Mouse (Mus musculus) embryonic stem cell, embryonic (primary cell): Measurements from ENCODE around the gene Sf3a1.

Experiments used
- CTCF ChIA-PET, 4 experiments: fragments of 300-600 bp in 2 of 4; fragments of 350-600 bp in 2 of 4; sonication (Branson Sonifier 250); formaldehyde crosslinking; loops; one replicate each; lab custom pipeline; 2022; ENCODE audit warnings: inconsistent platforms in 2 of 4; lab: Charles Lee
- POLR2A ChIA-PET, 4 experiments: fragments of 300-600 bp in 2 of 4; fragments of 350-600 bp in 2 of 4; sonication (Branson Sonifier 250); formaldehyde crosslinking; loops; one replicate each; lab custom pipeline; 2022; ENCODE audit warnings: antibody characterized with exemption in 4 of 4, inconsistent platforms in 1 of 4; lab: Charles Lee

Gene Sf3a1

DNA sequence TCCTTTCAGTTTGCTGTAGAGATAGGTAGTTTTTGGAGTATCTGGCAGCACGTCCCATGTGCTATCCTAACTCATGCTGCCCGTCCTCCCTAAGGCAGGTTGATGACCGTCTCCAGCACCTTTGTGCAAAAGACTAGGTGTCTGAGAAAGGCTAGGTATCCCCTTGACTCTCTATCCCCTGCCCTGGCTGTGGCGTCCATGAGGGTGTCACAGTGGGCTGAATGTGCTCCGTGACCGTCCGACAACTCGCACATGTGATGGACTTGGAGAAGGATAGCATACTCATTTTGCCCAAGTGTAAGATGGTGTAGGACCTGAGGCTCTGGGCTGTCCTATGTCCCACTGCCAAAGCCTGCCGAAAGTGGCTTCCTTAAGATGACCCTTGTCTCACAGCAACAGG is 47.5 kb downstream of the Sf3a1 start:
- ChIA-PET CTCF (no interaction called here), POLR2A (no interaction called here)

GRCm38 (mm10) chr11:4209556-4209955 is 49.4 kb downstream of the Sf3a1 start:
- ChIA-PET CTCF (interaction anchor here in 3 of 4 experiments (0.6 to 1.2 kb wide), 4 partner anchors 10 to 243 kb away, joined by 3 to 4 read pairs (median 4); partner anchors contain the start of gene Rnf215 (in 1 of the 3)), POLR2A (interaction anchor here in 1 of 4 experiments (0.9 kb wide), 2 partner anchors 10 to 23 kb away, joined by 3 to 4 read pairs; partner anchors contain the start of gene Tbc1d10a)

DNA sequence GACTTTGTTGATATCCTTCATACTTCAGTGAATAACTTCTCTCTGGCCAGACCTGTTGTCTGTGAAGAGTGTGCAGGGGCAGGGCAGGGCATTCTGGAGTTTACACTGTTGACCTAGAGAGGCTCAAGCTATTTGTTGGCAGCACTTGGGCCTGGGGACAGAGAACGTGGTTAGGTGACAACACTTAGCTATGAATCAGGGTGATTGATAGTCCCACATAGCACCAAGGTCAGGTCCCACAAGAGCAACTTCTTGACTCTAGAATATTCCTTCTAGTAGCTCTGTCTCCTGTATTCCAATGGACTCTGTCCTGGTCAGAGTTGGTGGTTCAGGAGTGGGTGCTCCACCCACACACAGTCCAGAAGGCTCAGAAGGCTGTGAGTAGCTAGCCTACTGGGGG is 50.6 kb downstream of the Sf3a1 start:
- ChIA-PET POLR2A (interaction anchor here in 2 of 4 experiments (0.5 to 3.8 kb wide), 13 partner anchors 9 to 93 kb away, joined by 3 to 16 read pairs (median 3); partner anchors contain the start of gene Tbc1d10a (in 2 of the 2)), CTCF (interaction anchor here (0.7 to 1.7 kb wide), 5 partner anchors 9 to 765 kb away, joined by 3 to 10 read pairs (median 6); no protein-coding TSS in a partner anchor)

GRCm38 (mm10) chr11:4213107-4213506 is 53.0 kb downstream of the Sf3a1 start:
- POLR2A ChIA-PET = interaction anchor here in 2 of 4 experiments (0.5 to 5.7 kb wide), 11 partner anchors 12 to 880 kb away, joined by 3 to 49 read pairs (median 5); partner anchors contain the start of gene Tbc1d10a (in 2 of the 2)

DNA sequence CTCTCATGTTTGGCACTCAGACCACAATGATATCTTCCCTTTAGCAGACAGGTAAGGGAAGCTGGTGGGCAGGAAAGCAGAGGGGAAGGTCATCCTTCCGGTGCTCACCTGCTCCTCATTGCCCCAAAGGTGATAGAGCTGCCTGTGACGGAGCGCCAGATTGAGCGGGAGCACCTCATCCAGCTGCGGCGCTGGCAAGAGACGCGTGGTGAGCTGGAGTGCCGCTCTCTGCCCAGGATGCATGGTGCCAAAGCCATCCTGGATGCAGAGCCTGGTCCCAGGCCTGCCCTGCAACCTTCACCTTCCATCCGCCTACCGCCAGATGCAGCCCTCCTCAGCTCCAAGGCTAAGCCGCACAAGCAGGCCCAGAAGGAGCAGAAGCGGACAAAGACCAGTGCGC is 54.4 kb downstream of the Sf3a1 start:
- ChIA-PET CTCF (interaction anchor here (0.6 to 2.6 kb wide), 8 partner anchors 11 to 761 kb away, joined by 3 to 19 read pairs (median 6); partner anchors contain the start of genes Rnf215 (in 2 of the 4) and Lif (in 1 of the 4)), POLR2A (interaction anchor here in 3 of 4 experiments (0.6 to 5.7 kb wide), 12 partner anchors 14 to 525 kb away, joined by 3 to 49 read pairs (median 5); partner anchors contain the start of genes Tbc1d10a (in 3 of the 3), Ascc2 (in 1 of the 3), Ccdc157 (in 1 of the 3) and Sf3a1 (in 1 of the 3))

More at GRCm38 (mm10) chr11:4213107-4213506, 53.0 kb downstream of the Sf3a1 start:
- CTCF ChIA-PET = interaction anchor here in 2 of 4 experiments (0.5 to 2.2 kb wide), 7 partner anchors 9 to 497 kb away, joined by 3 to 13 read pairs (median 3); partner anchors contain the start of genes Lif (in 1 of the 2), Rnf215 (in 1 of the 2) and Sec14l2 (in 1 of the 2)

- POLR2A ChIA-PET = interaction anchor here in 3 of 4 experiments (0.6 to 5.7 kb wide), 20 partner anchors 11 to 524 kb away, joined by 3 to 49 read pairs (median 4); partner anchors contain the start of genes Tbc1d10a (in 3 of the 3), Ccdc157 (in 1 of the 3) and Sf3a1 (in 1 of the 3)
- CTCF ChIA-PET = interaction anchor here (0.5 to 2.6 kb wide), 9 partner anchors 11 to 301 kb away, joined by 3 to 19 read pairs (median 7); partner anchors contain the start of genes Lif (in 1 of the 4), Rnf215 (in 1 of the 4) and Slc35e4 (in 1 of the 4)
These were observed 54.9 kb downstream of the Sf3a1 start for GRCm38 (mm10) chr11:4215061-4215460.

DNA sequence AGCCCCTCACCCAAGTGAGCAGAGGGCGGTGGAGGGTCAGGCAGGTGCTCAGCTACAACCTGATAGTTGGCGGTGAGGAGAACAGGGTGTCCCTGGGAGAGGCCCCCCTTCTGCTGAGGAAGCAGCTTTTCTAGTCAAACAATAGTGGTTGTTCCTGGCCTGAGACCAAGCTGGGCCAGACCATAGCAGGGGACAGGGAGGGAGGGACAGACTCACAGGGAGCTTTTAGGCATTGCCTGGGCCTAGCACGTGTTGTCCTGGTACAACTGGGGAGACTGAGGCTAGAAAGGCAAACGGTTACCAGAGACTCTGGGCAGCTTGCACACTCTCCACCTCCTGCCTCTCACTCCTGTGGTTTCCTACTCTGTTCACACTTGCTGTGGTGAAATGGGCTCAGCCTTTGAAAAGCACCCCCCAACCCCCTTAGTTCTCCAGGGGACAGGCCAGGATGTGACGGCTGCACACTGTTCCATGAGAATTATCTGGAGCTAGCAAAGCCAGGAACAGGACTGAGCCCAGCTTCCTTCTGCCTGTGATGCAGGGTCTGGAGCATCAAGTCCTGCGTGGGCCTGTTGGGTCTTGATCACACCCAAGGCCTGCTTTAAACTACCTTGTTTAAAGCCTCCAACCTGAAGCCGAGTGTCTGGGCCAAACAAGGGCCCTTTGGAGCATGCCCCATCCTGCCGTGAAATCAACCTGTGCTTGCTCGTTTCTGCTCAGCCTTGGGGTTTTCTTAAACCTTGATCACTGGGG is 56.3 kb downstream of the Sf3a1 start:
- ChIA-PET POLR2A (interaction anchor here in 3 of 4 experiments (0.6 to 5.7 kb wide), 32 partner anchors 10 to 643 kb away, joined by 3 to 49 read pairs (median 3); partner anchors contain the start of genes Tbc1d10a (in 3 of the 3) and Tcn2 (in 1 of the 3)), CTCF (interaction anchor here in 3 of 4 experiments (0.6 to 2.6 kb wide), 10 partner anchors 35 to 759 kb away, joined by 3 to 10 read pairs (median 3); partner anchors contain the start of gene Slc35e4 (in 1 of the 3))

GRCm38 (mm10) chr11:4217914-4218629 is 57.9 kb downstream of the Sf3a1 start, which contains the start of gene Castor1:
TSS of gene Castor1 (plus strand) at chr11:4218225.
- CTCF ChIA-PET = interaction anchor here in 2 of 4 experiments (0.6 to 3.8 kb wide), 18 partner anchors 15 to 297 kb away, joined by 3 to 42 read pairs (median 6); partner anchors contain the start of genes Lif (in 1 of the 2), Rnf215 (in 1 of the 2), Sec14l2 (in 1 of the 2) and Tbc1d10a (in 1 of the 2)
- POLR2A ChIA-PET = interaction anchor here in 3 of 4 experiments (0.7 to 5.7 kb wide), 23 partner anchors 8 to 94 kb away, joined by 3 to 49 read pairs (median 5); partner anchors contain the start of genes Tbc1d10a (in 2 of the 3), Ccdc157 (in 1 of the 3), Lif (in 1 of the 3) and Rnf215 (in 1 of the 3)

- CTCF ChIA-PET = interaction anchor here (0.6 to 3.8 kb wide), 27 partner anchors 22 to 205 kb away, joined by 3 to 42 read pairs (median 4); partner anchors contain the start of genes Rnf215 (in 4 of the 4), Lif (in 1 of the 4) and Tbc1d10a (in 1 of the 4)
- POLR2A ChIA-PET = interaction anchor here in 3 of 4 experiments (0.5 to 4.8 kb wide), 18 partner anchors 9 to 640 kb away, joined by 3 to 17 read pairs (median 5); partner anchors contain the start of genes Tbc1d10a (in 2 of the 3), Ccdc157 (in 1 of the 3), Lif (in 1 of the 3) and Rnf215 (in 1 of the 3)
These were observed 58.5 kb downstream of the Sf3a1 start for GRCm38 (mm10) chr11:4218637-4219036.

DNA sequence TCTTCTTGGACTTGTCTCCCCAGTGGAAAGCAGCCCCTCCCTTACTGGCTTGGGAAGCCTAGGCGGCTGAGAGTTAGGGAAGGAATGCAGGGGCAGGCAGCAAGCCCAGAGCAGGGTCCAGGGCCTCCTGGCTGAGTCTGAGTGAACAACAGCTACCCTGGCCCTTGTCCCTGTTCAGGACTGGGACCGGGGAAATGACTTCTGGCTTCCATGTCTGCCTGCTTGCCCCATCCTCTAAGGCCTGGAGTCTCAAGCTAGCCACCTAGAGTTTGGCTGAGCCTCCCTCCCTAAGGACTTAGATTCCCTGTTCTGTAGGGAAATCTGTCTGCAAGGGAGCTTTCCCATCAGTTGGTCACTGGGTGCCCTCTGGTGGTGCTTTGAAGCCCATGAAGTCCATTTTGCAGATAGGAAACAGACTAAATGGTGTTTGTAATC is 59.2 kb downstream of the Sf3a1 start:
- CTCF ChIA-PET = interaction anchor here (0.5 to 3.8 kb wide), 55 partner anchors 8 to 602 kb away, joined by 3 to 42 read pairs (median 4); partner anchors contain the start of genes Rnf215 (in 4 of the 4), Tbc1d10a (in 2 of the 4), Ccdc157 (in 1 of the 4) and Lif (in 1 of the 4)
- POLR2A ChIA-PET = interaction anchor here (0.5 to 4.8 kb wide), 26 partner anchors 9 to 640 kb away, joined by 3 to 17 read pairs (median 4); partner anchors contain the start of genes Tbc1d10a (in 2 of the 4), Ccdc157 (in 1 of the 4), Lif (in 1 of the 4) and Rnf215 (in 1 of the 4)

GRCm38 (mm10) chr11:4219908-4220307 is 59.8 kb downstream of the Sf3a1 start:
- ChIA-PET CTCF (interaction anchor here (0.6 to 3.8 kb wide), 45 partner anchors 9 to 602 kb away, joined by 3 to 42 read pairs (median 4); partner anchors contain the start of genes Rnf215 (in 3 of the 4), Tbc1d10a (in 2 of the 4), Ccdc157 (in 1 of the 4) and Lif (in 1 of the 4)), POLR2A (interaction anchor here in 2 of 4 experiments (0.8 to 4.8 kb wide), 23 partner anchors 9 to 231 kb away, joined by 3 to 17 read pairs (median 4); partner anchors contain the start of genes Tbc1d10a (in 2 of the 2), Lif (in 1 of the 2) and Rnf215 (in 1 of the 2))

- ChIA-PET POLR2A (interaction anchor here in 2 of 4 experiments (1.2 to 4.8 kb wide), 7 partner anchors 18 to 57 kb away, joined by 3 to 17 read pairs (median 8); partner anchors contain the start of gene Tbc1d10a (in 2 of the 2)), CTCF (interaction anchor here (0.8 to 4.7 kb wide), 20 partner anchors 9 to 242 kb away, joined by 3 to 42 read pairs (median 5); partner anchors contain the start of genes Lif (in 1 of the 4), Rnf215 (in 1 of the 4) and Tbc1d10a (in 1 of the 4))
These were observed 60.6 kb downstream of the Sf3a1 start for GRCm38 (mm10) chr11:4220443-4221400.

DNA sequence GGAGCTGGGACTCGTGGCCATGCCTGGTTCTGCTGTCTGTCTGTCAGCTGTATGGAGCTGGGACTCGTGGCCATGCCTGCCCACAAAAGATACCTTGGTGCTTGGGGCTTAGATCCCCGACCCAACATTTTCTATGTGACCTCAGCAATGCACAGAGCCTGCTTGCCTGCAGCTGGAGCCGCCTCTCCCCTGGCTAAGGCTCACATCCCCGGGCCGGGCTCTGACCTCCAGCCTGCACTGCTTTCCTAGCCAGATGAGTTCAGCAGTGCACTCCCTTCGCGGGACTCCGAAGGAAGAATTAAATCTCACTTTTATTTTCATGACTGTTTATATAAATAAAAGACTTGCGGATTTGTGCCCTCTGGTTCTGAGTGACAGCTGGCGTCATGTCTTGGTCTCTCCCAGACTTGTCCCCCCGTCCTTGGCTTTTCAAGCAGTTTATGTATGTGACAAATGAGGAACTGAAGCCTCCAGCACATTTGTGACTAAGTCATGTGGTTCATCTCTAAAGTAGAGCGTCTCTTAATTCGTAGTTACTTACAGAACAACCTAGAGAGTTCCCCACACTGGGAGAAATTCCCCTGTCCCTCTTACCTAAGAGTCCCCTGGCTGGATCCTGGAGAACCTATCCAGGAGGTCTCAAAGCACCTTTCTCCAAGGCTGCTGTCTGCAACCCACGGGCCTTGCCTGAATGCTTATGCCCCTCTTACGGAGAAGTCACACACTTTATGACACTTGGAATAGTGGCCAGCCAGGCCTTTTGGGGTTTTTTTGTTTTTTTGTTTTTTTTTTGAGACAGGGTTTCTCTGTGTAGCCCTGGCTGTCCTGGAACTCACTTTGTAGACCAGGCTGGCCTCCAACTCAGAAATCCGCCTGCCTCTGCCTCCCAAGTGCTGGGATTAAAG is 62.1 kb downstream of the Sf3a1 start:
- ChIA-PET CTCF (interaction anchor here in 3 of 4 experiments (1.1 to 4.7 kb wide), 7 partner anchors 9 to 87 kb away, joined by 3 to 42 read pairs (median 5); partner anchors contain the start of genes Lif (in 1 of the 3) and Rnf215 (in 1 of the 3)), POLR2A (interaction anchor here in 3 of 4 experiments (0.6 to 1.2 kb wide), 3 partner anchors 8 to 37 kb away, joined by 3 to 4 read pairs (median 4); no protein-coding TSS in a partner anchor)
